Mouse (Mus musculus): Measurements from ENCODE around the gene Iqcd.
A peak's percentile ranks its signal among the peaks of the same experiment; 100 is the strongest.

- peak; percentile 41; the same call in 1 of the 2 replicates for TF ChIP-seq POLR2A (IDR thresholded peaks at IDR 0.05; ENCODE audit: control insufficient read depth, low read depth, low read length)
- TF ChIP-seq CTCF (IDR thresholded peaks at IDR 0.05; ENCODE audit: control insufficient read depth, insufficient read depth, insufficient replicate concordance, low read depth, low read length) = no peak
Observed at GRCm38 (mm10) chr5:120634131-120634530, 45.3 kb downstream of the Iqcd start, which contains the start of gene Cfap73.
